Mouse (Mus musculus) gastrocnemius, adult 18-20 months (tissue): ENCODE data around the gene Dmp1. TPM values are rescaled to one million over a fixed set of nuclear protein-coding genes. Genes with fewer than 3 reads are reported as not detected.

Experiments used
- DNase-seq: peaks from one replicate; pipeline ENCODE4 v3.0.0; 2021; ENCODE audit warnings: low spot score
- total RNA-seq, 2 experiments: library from RNA; stranded (reverse); gene quantifications; 2 replicates each; pipeline ENCODE4 v1.2.3; 2021

The Dmp1 gene
- total RNA-seq, 2 experiments from 2014 or later: 0.71 to 0.88 TPM

DNA sequence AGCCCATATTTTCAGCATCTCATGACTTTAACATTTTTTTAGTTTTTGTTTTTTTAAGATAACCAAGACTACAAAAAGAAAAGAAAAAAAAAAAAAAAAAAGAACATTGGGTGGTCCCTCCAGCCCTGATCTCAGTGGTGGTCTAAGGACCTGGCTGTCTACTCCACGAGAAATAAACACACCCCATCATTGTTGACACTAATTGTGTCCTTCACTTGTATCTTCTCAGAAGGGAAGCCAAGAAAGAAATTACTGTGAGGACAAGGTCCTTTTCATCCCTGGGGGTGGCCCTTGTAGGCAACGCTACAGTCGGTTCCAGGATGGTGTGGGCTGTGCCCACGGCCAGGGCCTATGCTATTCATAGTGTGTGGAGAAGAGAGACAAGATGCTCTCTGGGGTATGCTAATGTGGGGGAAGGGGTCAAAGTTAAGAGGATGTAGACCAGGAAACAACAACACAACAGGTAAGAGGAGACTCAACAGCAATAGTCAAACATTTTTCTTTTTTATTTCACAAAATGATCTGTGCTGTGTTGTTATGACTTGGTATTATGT, 59.6 kb downstream of the Dmp1 start:
- no peak for DNase-seq

DNA sequence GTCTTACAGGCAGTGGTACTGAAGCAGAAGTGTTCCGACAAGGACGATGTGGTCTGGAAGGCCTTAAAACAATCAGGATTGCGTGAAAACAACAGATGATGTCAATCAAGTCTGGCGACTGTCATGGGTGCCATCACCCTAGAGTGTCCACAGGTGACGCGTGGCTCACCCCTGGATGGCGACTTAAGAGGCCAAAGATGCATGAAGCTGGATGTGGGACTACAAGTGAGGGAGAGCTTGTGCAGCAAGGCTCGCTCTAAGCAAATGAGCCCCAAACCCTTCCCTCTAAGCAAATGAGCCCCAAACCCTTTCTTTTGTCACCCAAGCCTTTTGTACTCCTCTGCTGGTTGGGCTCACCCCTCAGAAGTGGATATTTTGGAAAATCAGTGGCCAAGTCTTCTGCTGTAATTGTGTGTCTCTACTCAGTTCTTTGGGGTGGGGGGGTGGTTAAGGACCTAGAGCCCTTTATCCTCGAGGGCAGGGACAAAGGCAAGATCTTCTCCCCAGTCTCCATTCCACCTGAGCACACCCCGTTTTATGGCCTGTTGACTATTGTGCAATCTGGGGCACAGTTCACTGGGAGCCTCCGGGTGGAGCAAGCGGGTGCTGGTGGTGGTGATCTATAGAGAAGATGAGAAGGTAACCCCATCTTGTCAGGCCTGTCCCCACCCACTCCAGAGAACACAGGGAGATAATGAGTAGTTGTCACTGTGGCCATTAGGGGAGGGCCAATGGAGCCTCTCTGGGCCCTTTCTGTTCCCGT, 60.8 kb downstream of the Dmp1 start:
- no peak for DNase-seq

Other genes with a start within 250 kb of the Dmp1 start
- under 1 TPM in 1 of 2 experiments, not detected in 1; 0.47 TPM for gene Hsd17b13, start 225.2 kb upstream of the Dmp1 start, total RNA-seq
- 1 to 10 TPM; 7.5 to 9.4 TPM for gene Hsd17b11, start 180.7 kb upstream of the Dmp1 start, total RNA-seq
- 10 to 100 TPM; 66.3 to 68.5 TPM for gene Nudt9, start 156.3 kb upstream of the Dmp1 start, total RNA-seq
- not detected for gene Gm17660, start 125.0 kb upstream of the Dmp1 start, total RNA-seq
- gene Sparcl1, start 88.9 kb upstream of the Dmp1 start, total RNA-seq: 100 to 1,000 TPM; 111 to 112 TPM
- not detected for gene Dspp, start 31.9 kb upstream of the Dmp1 start, total RNA-seq
- not detected for gene Ibsp, start 96.6 kb downstream of the Dmp1 start, total RNA-seq
- gene Mepe, start 122.7 kb downstream of the Dmp1 start, total RNA-seq: not detected
- 1 to 10 TPM; 1.9 to 4.2 TPM for gene Spp1, start 232.5 kb downstream of the Dmp1 start, total RNA-seq